Mouse (Mus musculus) bone marrow, adult 2 months (tissue): Measurements from ENCODE around the gene Map6.

Source experiments
- CTCF ChIP-seq: fragments of 200-500 bp; IDR thresholded peaks from 2 replicates; pipeline ENCODE4 v1.5.1; 2011; ENCODE audit warnings: low read length, control low read depth; ENCODE audit not compliant: control insufficient read depth, insufficient read depth
- POLR2A ChIP-seq: fragments of 200-500 bp; IDR thresholded peaks from 2 replicates; pipeline ENCODE4 v1.6.1; 2011; ENCODE audit warnings: low read depth, mild to moderate bottlenecking, control low read depth, low read length, borderline replicate concordance; ENCODE audit not compliant: control insufficient read depth

DNA sequence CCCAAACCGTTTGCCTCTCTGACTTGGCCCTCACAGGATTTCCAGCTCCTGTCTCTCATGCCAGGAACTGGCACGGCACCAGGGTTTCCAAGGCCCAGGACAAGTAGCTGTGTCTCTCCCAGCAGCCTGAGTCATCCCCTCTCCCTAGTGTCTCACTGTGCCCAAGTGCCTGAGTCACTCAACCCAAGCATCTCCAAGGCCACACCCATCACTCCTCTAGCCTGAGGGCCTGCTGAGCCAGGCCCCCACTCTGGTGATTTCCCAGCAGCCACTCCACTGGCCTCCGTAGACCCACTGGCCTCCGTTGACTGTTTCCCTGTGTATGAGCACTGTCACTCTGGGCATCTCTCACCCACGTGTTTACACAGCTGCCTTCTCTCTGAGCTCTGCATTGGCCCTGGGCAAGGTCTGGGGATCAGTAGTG lies 37.7 kb downstream of the Map6 start:
- TF ChIP-seq CTCF (no peak), POLR2A (no peak)
